Mouse (Mus musculus) c-Kit-positive CD71-positive TER-119-positive erythroid progenitor cells, embryonic 14.5 days (primary cell): Measurements from ENCODE around the gene Kpna3.

Source experiments
- DNase-seq: peaks from one replicate; pipeline ENCODE4 v3.0.0-alpha.2; 2013; ENCODE audit warnings: low spot score

Kpna3 gene

GRCm38 (mm10) chr14:61320765-61321164, 118.9 kb downstream of the Kpna3 start:
- no peak for DNase-seq

DNA sequence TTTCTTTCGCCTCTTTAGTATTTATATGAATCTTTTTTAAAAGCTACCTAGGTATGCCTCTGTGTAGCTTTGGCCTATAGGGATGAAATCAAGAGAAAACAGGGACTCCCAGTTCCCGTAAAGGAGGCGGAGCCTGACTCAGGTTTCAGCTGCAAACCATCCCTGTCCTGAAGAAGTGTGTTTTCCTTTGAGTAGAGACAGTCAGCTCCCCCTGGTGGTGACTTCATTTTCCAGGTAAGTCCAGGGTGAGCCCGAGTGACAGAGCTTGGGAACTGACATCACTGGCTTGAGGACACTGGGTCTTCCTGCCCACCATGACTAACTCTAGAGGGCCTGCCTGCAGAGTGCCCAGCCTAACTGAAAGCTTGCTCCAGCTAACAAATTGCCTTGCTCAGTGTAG, 122.8 kb downstream of the Kpna3 start:
- peak; percentile 45 for DNase-seq
